Mouse (Mus musculus) neural tube, embryonic 14.5 days (tissue): ENCODE data around the gene Zbtb6. TPM values are rescaled to one million over a fixed set of nuclear protein-coding genes. Genes with fewer than 3 reads are reported as not detected.

Experiments used
- ATAC-seq: fragments of 200-750 bp; cut with Nextera tagmentation; 2 replicates; pipeline ENCODE4 v1.8.0; 2017; ENCODE audit warnings: low read depth, mild to moderate bottlenecking, moderate TSS enrichment, moderate library complexity
- H3K27ac ChIP-seq: fragments of 300-500 bp; sonication (generic); 2 replicates; pipeline ENCODE4 v1.5.1; 2014; ENCODE audit warnings: low read depth, mild to moderate bottlenecking, control low read depth, low read length, moderate library complexity, mixed read lengths
- H3K27me3 ChIP-seq: fragments of 300-500 bp; sonication (generic); 2 replicates; pipeline ENCODE4 v1.6.1; 2014; ENCODE audit warnings: low read length; ENCODE audit not compliant: control insufficient read depth, insufficient read depth
- H3K36me3 ChIP-seq: fragments of 300-500 bp; sonication (generic); 2 replicates; pipeline ENCODE4 v1.6.1; 2014; ENCODE audit warnings: low read length, mixed read lengths; ENCODE audit not compliant: control insufficient read depth, insufficient read depth
- H3K4me1 ChIP-seq: fragments of 300-500 bp; sonication (generic); 2 replicates; pipeline ENCODE4 v1.6.1; 2014; ENCODE audit warnings: low read length; ENCODE audit not compliant: control insufficient read depth, insufficient read depth
- H3K4me2 ChIP-seq: fragments of 300-500 bp; sonication (generic); 2 replicates; pipeline ENCODE4 v1.6.1; 2014; ENCODE audit warnings: mild to moderate bottlenecking, low read depth, low read length, control low read depth
- H3K4me3 ChIP-seq: fragments of 300-500 bp; sonication (generic); 2 replicates; pipeline ENCODE4 v1.5.1; 2014; ENCODE audit warnings: low read depth, low read length, control low read depth, mixed read lengths
- H3K9ac ChIP-seq: fragments of 300-500 bp; sonication (generic); replicated peaks from 2 replicates; pipeline ENCODE4 v1.6.1; 2014; ENCODE audit warnings: low read depth, mild to moderate bottlenecking, control low read depth, low read length, mixed read lengths
- H3K9me3 ChIP-seq: fragments of 300-500 bp; sonication (generic); 2 replicates; pipeline ENCODE4 v1.6.1; 2016; ENCODE audit warnings: low read length; ENCODE audit not compliant: control insufficient read depth
- WGBS: fragments of 180-500 bp; shearing (Covaris S2); extraction: QIAGEN DNeasy Blood & Tissue Kit; methylation state at CpG from one replicate; pipeline ENCODE4 v1.1.7; 2014; 5-methylcytosine and 5-hydroxymethylcytosine counted together
- polyA plus RNA-seq: library from polyadenylated mRNA; unstranded; fragments of >200 nt; fragmentation: Nextera tagmentation; extraction: Ambion mirVana; gene quantifications from 2 replicates; pipeline ENCODE4 v1.2.1, GENCODE M21; 2014

The Zbtb6 gene
- polyA plus RNA-seq, 1 experiment from 2014 or later: 10.4 TPM

GRCm38 (mm10) chr2:37382921-37383320 lies 60.0 kb downstream of the Zbtb6 start:
- ATAC-seq: no peak
- Histone ChIP-seq H3K4me1 (no peaks in the 10 kb centered on the region), H3K4me3 (no peak overlapping the region), H3K36me3 (peaks cover 32% of the 10 kb centered on the region), H3K9ac (no peak overlapping the region), H3K9me3 (no peaks in the 10 kb centered on the region), H3K27ac (no peak overlapping the region), H3K27me3 (no peaks in the 10 kb centered on the region), H3K4me2 (no peak overlapping the region)
- 90% methylated on average over 9 of the region's 9 CpGs for WGBS

GRCm38 (mm10) chr2:37380189-37380588 lies 62.8 kb downstream of the Zbtb6 start:
- no peak for ATAC-seq
- 63% methylated on average over 2 of the region's 2 CpGs for WGBS

GRCm38 (mm10) chr2:37376018-37376417 lies 67.0 kb downstream of the Zbtb6 start:
- ATAC-seq: no peak
- WGBS: 97% methylated on average over 1 of the region's 1 CpGs

More at GRCm38 (mm10) chr2:37380189-37380588, 62.8 kb downstream of the Zbtb6 start:
- H3K27me3 ChIP-seq: no peaks in the 10 kb centered on the region
- no peaks in the 10 kb centered on the region for H3K9me3 ChIP-seq
- no peak overlapping the region for H3K4me2 ChIP-seq
- H3K4me1 ChIP-seq: no peaks in the 10 kb centered on the region
- H3K9ac ChIP-seq: no peak overlapping the region
- H3K36me3 ChIP-seq: peaks cover 41% of the 10 kb centered on the region
- no peak overlapping the region for H3K27ac ChIP-seq
- no peak overlapping the region for H3K4me3 ChIP-seq

More at GRCm38 (mm10) chr2:37376018-37376417, 67.0 kb downstream of the Zbtb6 start:
- H3K9ac ChIP-seq: no peak overlapping the region
- H3K36me3 ChIP-seq: peaks cover 30% of the 10 kb centered on the region
- H3K4me3 ChIP-seq: no peak overlapping the region
- no peak overlapping the region for H3K27ac ChIP-seq
- no peaks in the 10 kb centered on the region for H3K4me1 ChIP-seq
- H3K4me2 ChIP-seq: no peak overlapping the region
- no peaks in the 10 kb centered on the region for H3K27me3 ChIP-seq
- no peaks in the 10 kb centered on the region for H3K9me3 ChIP-seq

Other genes with a start within 250 kb of the Zbtb6 start
- not detected in 2 replicates for gene Olfr366, start 231.6 kb downstream of the Zbtb6 start, polyA plus RNA-seq
- gene Olfr368, start 116.7 kb downstream of the Zbtb6 start, polyA plus RNA-seq: not detected in 2 replicates
- 52.6 and 66.5 TPM in 2 replicates for gene Pdcl, start 83.8 kb downstream of the Zbtb6 start, polyA plus RNA-seq
- gene Rc3h2, start 20.3 kb downstream of the Zbtb6 start, polyA plus RNA-seq: 32.4 and 33.4 TPM in 2 replicates
- gene Zbtb26, start within 50 bp of the Zbtb6 start, polyA plus RNA-seq: 10.2 and 12.8 TPM in 2 replicates
- gene Rabgap1, start 108 bp upstream of the Zbtb6 start, polyA plus RNA-seq: 64.5 and 104 TPM in 2 replicates
- 25.0 and 34.4 TPM in 2 replicates for gene Gpr21, start 73.2 kb upstream of the Zbtb6 start, polyA plus RNA-seq